Mouse (Mus musculus) adrenal gland, postnatal 14 days (tissue): ENCODE results near the gene Kansl1l. TPM values are rescaled to one million over a fixed set of nuclear protein-coding genes. Genes with fewer than 3 reads are reported as not detected.

ENCODE experiments used
- DNase-seq: peaks from one replicate; pipeline ENCODE4 v3.0.0; 2021; ENCODE audit warnings: mixed read lengths
- long read RNA-seq, 2 experiments: library from polyadenylated mRNA; stranded (forward); transcript quantifications; one replicate each; pipeline ENCODE4 v2.0.0; 2021
- total RNA-seq: library from RNA; stranded (reverse); gene quantifications from 2 replicates; pipeline ENCODE4 v1.2.3, GENCODE M21; 2021

The Kansl1l gene
- 21.1 and 21.9 TPM in 2 replicates for total RNA-seq
- long read RNA-seq, experiment 1, partial matches to known transcripts, result 1 of 3 reads
- long read RNA-seq, experiment 1, other reads (novel, unspliced or antisense), result 2 of 3 reads
- long read RNA-seq, experiment 2, full-length matches to known transcripts, result 1 of 2 reads
- long read RNA-seq, experiment 2, partial matches to known transcripts, result 0 of 2 reads
- long read RNA-seq, experiment 2, other reads (novel, unspliced or antisense), result 1 of 2 reads

GRCm38 (mm10) chr1:66817453-66817839 lies at the start of gene Kansl1l:
Gene Kansl1l, minus strand, starts transcription at chr1:66817562.
- DNase-seq, result peak; percentile 99

- no peak for DNase-seq
Observed at GRCm38 (mm10) chr1:66865633-66866032, 48.3 kb upstream of the Kansl1l start.

DNA sequence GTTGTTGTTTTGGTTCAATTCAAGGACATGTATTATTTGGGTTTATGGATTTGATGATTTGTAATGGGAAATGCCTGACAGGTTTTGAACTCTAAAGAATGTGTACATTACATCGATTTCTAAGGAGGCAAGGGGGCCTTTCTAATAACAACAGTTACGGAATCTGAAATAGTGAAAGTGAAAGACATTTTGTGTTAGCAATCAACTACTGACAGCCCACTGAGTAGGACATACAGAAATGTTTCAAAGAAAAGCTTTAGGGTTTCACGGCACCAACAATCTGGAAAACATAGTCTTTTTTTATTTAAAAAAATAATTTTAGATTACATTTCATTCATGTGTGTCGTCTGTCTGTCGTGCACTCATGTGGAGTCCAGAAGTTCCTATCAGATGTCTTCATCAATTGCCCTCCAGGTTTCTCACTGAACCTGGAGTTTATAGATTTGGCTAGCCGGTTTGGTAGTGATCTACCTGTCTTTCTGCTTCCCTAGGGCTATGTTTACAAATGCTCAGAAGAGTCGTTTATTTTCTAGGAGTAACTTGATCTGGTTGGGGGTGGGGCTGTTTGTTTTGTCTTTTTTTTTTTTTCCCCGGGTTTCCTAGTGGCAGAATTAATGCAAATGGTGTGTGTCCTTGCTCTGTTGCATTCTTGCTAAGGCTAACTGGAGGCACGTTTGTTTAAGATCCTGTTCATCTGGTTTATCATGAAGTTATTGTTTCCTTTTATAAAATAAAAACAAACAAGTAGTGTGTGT lies 46.6 kb upstream of the Kansl1l start:
- DNase-seq, result no peak

DNA sequence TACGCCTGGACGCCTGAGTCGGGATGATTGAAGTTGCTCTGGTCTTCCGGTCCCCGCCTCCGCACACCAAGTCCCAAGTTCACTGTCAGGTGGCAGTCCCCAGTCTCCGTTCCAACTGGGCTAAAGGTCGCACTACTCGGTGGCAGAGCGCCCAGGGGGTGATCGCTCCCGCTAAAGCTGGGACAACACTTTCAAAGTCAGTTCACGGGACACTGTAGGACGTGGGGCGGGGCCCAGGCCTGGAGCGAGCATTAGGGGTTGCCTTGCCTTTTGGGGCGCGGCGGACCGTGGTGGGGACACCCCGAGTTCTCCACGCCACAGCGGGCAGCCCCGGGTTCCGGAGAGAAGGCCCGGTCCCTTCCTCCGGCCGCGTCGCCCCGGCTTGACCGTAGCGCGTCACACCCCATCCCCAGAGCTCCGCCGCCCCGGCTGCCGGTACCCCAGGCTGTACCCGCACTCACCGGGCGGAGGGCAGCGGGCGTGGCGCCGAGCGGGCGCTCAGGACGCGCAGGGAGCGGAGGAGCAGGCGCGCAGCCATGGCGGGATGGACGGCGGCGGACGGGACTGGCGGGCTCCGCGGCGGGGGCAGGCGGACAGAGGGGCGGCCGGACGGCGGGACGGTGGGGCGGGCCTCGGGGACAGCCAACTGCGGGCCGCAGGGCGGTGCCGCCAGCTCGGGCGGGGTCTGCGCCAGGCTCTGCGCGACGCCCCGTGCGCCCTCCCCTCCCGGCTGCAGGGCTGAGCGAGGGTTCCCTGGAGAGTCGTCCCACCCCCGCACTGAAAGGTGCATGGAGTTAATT lies 45.5 kb upstream of the Kansl1l start, which contains the start of gene Acadl:
Acadl (minus strand) TSS at position 566 of the 800 bp plus-strand sequence.
- peak; percentile 96 for DNase-seq

- no peak for DNase-seq
Observed at GRCm38 (mm10) chr1:66861764-66862672, 44.7 kb upstream of the Kansl1l start.

GRCm38 (mm10) chr1:66847506-66847905 lies 30.1 kb upstream of the Kansl1l start:
- DNase-seq, result peak; percentile 42

DNA sequence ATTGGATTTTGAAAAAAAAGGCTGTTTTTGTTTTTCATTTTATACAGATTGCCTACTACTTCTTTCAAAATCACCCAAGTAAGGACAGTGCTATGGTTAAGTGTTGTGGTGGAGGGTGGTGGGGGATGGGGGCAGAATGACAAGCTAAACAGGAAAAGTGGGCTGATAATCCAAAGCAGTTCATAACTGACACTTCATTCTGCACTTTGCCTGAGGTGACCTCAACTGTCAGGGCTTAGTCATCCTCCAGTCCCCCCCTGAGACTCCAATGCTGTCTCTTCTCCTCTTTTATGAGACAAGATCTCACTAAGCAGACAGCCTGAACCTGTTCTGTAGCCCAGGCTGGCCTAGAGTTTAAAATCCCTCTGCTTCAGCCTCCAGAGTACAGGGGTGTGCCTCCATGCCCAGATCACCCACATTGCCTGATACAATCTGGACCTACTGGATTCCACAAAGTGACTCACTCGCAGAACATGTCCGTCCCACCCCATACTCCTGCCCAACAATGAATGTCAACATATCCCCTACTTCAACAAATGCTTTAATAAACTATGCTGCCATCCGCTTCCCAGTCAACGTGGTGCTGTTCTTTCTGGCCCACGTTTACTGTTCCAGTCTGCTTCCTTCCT lies 28.4 kb upstream of the Kansl1l start:
- no peak for DNase-seq

DNA sequence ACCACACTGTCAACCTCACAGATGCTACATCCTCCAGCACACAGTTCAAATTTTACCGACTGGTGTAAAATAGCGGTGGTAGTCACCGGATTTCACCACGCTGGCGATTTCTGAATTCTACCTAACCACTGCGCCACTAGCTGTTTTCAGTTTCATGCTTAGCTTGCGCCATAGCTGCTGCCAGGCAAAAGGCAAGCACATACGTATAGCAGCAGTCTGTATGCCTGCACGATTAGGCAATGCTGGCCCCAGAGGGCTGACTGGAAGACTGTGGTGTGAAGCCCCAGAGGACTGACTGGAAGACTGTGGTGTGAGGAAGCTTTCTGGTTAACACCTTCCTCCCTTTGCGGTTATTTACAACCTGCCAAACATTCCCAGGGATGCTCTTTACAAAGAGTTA lies 24.6 kb upstream of the Kansl1l start:
- DNase-seq, result no peak

DNA sequence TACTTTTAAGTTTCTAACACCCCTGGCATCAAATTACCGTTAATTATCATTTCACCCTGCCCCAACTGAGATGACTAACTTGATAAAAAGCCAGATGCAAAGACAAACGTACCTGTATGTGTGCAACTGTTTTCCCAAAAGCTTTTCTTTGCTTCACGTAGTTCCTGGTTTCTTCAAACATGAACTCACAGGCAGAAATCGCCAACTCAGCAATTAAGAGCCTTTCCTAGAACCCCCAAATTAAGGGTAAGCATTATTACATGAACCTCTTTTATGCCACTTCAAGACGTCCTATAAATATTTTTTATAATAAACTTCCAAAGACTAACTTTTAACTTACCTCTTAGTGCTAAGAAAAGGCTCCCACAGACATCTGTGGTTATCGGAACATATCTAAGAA lies 24.1 kb upstream of the Kansl1l start:
- no peak for DNase-seq

GRCm38 (mm10) chr1:66839755-66840438 lies 22.5 kb upstream of the Kansl1l start:
- no peak for DNase-seq

DNA sequence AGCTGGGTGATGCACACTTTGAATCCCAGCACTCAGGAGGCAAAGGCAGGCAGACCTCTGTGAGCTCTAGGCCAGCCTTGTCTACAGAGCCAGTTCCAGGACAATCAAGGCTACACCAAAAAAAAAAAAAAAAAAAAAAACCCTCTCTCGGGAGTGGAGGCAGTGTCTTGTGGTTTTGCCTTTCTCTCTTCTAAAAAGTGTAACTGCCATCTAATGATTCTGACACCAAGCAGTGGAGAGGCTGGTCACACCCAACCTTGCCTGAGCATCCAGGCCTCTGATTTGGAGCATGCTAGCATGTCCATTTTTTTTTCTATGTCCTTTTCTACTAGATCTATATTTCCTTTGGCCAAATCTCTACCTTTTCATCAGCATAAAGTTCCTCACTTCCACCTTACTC lies 21.8 kb upstream of the Kansl1l start:
- no peak for DNase-seq

DNA sequence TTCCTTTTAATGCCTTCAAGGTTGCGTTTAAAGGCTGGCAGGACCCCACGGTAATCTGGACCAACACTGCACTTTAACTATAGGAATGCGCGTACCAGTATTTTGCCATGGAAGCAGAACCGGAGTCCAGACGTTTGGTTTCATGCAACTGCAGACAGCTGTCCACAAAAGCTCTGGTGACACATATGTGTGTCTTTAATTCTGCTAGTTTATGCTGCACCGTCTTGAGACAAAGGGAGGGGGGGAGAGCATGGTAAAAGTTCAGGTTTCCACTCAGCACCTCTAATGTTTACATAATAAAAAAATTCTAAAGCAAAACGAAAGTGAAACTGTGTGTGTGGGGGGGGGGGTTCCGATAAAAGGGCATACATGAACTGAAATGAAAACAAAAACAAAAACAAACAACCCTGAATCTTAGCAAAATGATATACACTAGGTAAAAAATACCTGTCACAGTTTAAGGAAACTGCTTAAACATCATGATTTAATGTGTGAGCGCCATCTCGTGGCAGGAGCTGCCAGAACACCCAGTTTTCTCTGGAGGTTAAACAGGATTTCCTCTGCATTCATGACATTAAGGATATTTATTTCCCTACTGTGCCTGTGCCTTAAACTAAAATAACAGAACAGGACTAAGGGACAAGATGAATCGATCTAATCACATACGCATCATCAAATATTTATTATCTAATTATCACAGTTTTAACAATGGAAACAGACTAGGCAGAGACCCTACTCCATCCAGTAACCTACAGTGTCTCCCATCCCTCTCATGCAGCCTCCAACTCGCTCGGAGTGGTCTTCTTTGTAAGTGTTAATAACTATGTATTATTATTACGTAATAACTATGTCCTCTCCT lies 21.1 kb upstream of the Kansl1l start:
- peak; percentile 88 for DNase-seq

GRCm38 (mm10) chr1:66837207-66837606 lies 19.8 kb upstream of the Kansl1l start:
- no peak for DNase-seq

DNA sequence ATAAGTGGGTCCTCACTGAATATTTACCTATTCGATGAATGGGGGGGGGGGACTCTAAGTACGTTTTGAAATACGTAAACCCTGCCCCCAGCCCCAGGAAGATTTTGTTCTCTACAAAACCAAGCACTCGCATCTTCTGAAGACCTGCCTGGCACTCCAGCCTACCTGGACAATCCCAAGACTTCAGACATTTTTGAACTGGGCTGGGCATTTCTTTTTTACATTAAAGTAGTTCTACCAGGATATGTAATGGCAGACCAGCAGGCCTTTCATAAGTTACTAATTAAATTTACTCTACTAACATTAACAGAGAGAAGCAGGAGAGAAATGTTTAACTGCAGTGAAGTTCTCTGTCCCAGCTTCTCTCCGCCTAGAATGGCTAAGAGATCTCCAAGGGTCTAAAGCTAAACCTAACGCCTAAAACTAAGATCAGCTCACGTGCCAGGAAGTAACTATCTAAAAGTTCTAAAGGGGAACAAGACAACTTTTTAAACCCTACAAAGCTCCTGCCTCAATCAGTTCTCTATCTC lies 15.3 kb upstream of the Kansl1l start:
- no peak for DNase-seq

DNA sequence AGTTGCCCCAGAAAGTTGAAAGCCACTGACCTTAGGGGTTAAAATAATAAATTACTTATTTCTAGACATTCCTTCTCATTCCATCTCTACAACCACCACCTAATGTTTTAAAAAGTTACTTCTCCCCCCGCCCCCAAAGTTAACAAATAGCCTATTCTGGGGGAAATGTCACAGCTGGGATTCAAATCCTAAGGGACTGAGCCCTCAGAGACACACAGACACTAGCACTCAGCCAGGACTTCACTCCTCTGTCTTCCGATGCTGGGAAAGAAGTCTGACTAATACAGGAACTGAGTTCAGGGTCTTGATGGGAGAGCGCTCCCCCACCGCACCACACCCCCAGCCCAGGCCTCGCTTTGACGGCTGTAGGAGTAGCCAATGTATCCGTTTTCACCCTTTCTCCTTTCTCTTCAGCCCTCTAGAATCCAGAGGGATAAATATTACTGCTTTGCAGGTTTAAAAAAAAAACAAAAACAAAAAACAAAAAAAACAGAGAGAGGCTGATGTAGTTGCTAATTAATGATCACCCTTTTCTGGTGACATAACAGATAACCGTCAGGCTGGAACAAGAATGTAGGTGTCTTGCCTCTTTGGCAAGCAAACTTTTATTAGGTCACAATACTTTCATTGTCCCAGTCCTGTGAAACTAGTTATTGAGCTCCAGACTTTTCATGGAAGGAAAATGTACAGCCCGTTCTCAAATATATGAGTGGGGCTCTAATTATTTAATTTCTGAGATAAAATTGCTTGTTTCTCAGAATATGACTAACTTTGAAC lies 14.7 kb upstream of the Kansl1l start:
- DNase-seq, result no peak

DNA sequence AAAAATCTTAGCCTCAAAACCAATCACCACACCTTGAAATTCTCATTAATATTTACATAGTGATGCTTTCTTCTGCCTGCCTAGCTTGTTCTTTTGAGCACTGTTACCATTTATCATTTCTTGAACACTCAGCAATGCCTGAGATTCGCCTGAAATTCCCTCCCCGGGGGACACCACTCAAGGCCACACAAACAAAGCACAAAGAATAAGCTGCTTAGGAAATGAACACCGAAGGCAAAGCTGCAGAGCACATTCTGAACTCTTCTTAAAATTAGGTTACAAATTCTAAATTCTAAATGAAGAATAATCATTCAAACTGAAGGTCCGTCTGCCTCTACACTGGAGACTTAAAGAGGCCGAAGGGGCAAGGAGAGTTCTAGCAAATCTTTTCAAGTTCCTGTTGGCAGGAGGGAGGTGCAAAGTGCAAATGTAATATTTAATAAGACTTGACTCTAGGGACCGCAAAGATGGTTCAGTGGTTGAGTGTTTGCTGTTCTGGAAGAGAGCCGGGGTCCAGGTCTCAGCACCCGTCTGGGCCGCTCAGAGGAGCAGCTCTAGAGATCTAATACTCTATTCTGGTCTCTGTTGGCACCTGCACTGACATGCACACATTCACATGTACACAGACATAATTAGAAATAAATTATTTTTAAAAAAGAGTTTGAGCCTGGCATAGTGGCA lies 12.2 kb upstream of the Kansl1l start:
- no peak for DNase-seq

DNA sequence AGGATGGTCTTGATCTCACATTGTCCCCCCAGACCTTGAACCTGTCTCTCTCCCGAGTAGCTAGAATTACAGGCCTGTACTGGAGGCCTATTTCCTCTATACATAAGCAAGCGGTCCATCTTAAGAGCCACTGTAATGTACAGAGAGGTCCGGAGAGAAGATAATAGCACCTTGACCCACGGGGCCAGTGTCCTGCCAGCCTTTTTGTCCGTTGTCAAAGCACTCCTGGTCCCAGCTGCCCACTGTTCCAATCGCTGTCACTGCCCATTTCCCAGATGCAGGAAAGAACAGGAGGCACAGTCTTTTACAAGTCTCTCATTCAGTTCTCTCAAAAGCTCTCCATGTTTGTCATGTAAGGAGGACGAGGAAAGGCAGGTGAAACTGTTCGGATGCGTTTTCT lies 4.6 kb upstream of the Kansl1l start:
- DNase-seq, result no peak

DNA sequence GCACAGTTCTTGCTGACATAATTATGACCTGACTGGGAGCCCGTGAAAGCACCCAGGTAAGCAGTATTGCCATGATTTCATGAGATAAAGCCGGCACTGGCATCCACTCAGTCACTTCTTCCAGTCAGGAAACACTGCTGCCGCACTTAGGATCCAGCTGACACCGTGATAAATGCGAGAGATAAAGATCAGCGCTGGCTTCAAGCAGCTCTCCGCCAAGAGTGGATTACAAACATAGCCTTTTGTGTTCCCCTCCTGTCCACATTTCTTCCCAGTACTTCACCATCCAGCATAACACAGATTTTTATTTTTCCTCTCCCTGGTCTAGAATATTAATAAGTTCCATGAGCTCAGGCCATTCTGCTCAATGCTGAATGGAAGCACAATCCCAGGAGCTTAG lies 2.9 kb upstream of the Kansl1l start:
- DNase-seq, result peak; percentile 39
